Mouse (Mus musculus) C2C12 (cell line): Measurements from ENCODE around the gene Stip1. TPM values are rescaled to one million over a fixed set of nuclear protein-coding genes. Genes with fewer than 3 reads are reported as not detected.

ENCODE experiments used
- H3K27me3 ChIP-seq: one replicate; pipeline ENCODE4 v1.6.1; 2011; ENCODE audit not compliant: control insufficient read depth, insufficient read depth, insufficient read length
- H3K36me3 ChIP-seq: one replicate; pipeline ENCODE4 v1.6.1; 2011; ENCODE audit not compliant: control insufficient read depth, insufficient read depth
- H3K4me3 ChIP-seq: one replicate; pipeline ENCODE4 v1.5.1; 2011; ENCODE audit warnings: mild to moderate bottlenecking, control low read depth; ENCODE audit not compliant: poor library complexity, insufficient read depth, severe bottlenecking
- H3K79me2 ChIP-seq: one replicate; pipeline ENCODE4 v1.6.1; 2011; ENCODE audit not compliant: control insufficient read depth, insufficient read depth
- H3K79me3 ChIP-seq: one replicate; pipeline ENCODE4 v1.6.1; 2011; ENCODE audit warnings: low read depth, control low read depth
- H3ac ChIP-seq: one replicate; pipeline ENCODE3; 2011; ENCODE audit warnings: low read depth; ENCODE audit not compliant: control insufficient read depth, insufficient read length
- CEBPB ChIP-seq: IDR thresholded peaks from one replicate; pipeline ENCODE4 v1.6.1; 2011; ENCODE audit warnings: low read depth, mild to moderate bottlenecking, control low read depth, moderate library complexity
- CTCF ChIP-seq: IDR thresholded peaks from one replicate; pipeline ENCODE4 v1.5.1; 2011; ENCODE audit not compliant: control insufficient read depth, insufficient read depth, insufficient read length
- FOSL1 ChIP-seq: IDR thresholded peaks from one replicate; pipeline ENCODE4 v1.8.0; 2011; ENCODE audit warnings: mild to moderate bottlenecking, low read length; ENCODE audit not compliant: poor library complexity, insufficient read depth, severe bottlenecking
- MYOG ChIP-seq: IDR thresholded peaks from one replicate; pipeline ENCODE4 v1.6.1; 2011; ENCODE audit not compliant: control insufficient read depth, insufficient read length; ENCODE audit errors: extremely low read depth
- USF1 ChIP-seq: IDR thresholded peaks from one replicate; pipeline ENCODE4 v1.6.1; 2011; ENCODE audit warnings: low read depth, mild to moderate bottlenecking, control low read depth, moderate library complexity
- polyA plus RNA-seq: library from polyadenylated mRNA; unstranded; fragments of >200 nt; fragmentation: generic; extraction: Trizol; gene quantifications from one replicate; pipeline ENCODE4 v1.2.1, GENCODE M21; 2012; ENCODE audit warnings: missing spikeins

The Stip1 gene
- polyA plus RNA-seq, 1 experiment, result 309 TPM

DNA sequence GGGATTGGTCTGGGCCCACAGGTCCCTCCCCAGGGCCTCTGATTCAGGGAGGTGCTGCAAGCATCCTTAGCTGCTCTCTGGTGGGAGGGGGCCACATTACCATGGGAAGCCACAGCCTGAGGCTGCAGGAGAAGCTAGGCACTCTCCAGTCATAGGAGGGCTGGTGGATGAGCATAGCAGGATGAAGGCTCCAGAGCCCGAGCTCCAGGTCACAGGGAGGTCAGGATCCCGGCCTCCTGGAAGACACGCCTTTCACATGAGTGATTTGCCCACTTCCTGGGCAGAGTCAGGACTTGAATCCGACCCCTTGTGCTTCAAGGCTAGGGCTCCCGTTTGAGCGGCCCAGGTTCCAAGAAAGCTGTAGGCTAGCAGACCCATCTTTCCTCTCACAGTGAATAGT, 68.1 kb downstream of the Stip1 start:
- TF ChIP-seq USF1, result no peak
- TF ChIP-seq CTCF, result no peak
- TF ChIP-seq FOSL1, result no peak
- no peak for TF ChIP-seq CEBPB
- no peak for TF ChIP-seq MYOG
- Histone ChIP-seq H3K27me3 (no peaks in the 10 kb centered on the region), H3K79me2 (peaks cover 51% of the 10 kb centered on the region), H3K36me3 (peaks cover 4% of the 10 kb centered on the region), H3K79me3 (peaks cover 27% of the 10 kb centered on the region), H3K4me3 (no peak overlapping the region), H3ac (peak overlapping the region; percentile 36)

Other genes with a start within 250 kb of the Stip1 start
- 103 TPM for gene Rps6ka4, start 199.3 kb downstream of the Stip1 start, polyA plus RNA-seq
- gene Ccdc88b, start 181.8 kb downstream of the Stip1 start, polyA plus RNA-seq, result 0.27 TPM
- gene Trmt112, start 130.3 kb downstream of the Stip1 start, polyA plus RNA-seq, result 264 TPM
- gene Prdx5, start 129.9 kb downstream of the Stip1 start, polyA plus RNA-seq, result 270 TPM
- 43.2 TPM for gene Esrra, start 118.2 kb downstream of the Stip1 start, polyA plus RNA-seq
- 0.16 TPM for gene Catsperz, start 114.6 kb downstream of the Stip1 start, polyA plus RNA-seq
- 0.26 TPM for gene Kcnk4, start 105.5 kb downstream of the Stip1 start, polyA plus RNA-seq
- gene Bad, start 98.1 kb downstream of the Stip1 start, polyA plus RNA-seq, result 84.0 TPM
- 31.2 TPM for gene Gpr137, start 97.5 kb downstream of the Stip1 start, polyA plus RNA-seq
- gene Ppp1r14b, start 65.0 kb downstream of the Stip1 start, polyA plus RNA-seq, result 1,811 TPM
- gene Plcb3, start 63.5 kb downstream of the Stip1 start, polyA plus RNA-seq, result 51.7 TPM
- gene Fkbp2, start 59.5 kb downstream of the Stip1 start, polyA plus RNA-seq, result 148 TPM
- 37.7 TPM for gene Vegfb, start 52.3 kb downstream of the Stip1 start, polyA plus RNA-seq
- 12.2 TPM for gene Dnajc4, start 47.4 kb downstream of the Stip1 start, polyA plus RNA-seq
- gene Nudt22, start 43.9 kb downstream of the Stip1 start, polyA plus RNA-seq, result 18.2 TPM
- gene Trpt1, start 43.8 kb downstream of the Stip1 start, polyA plus RNA-seq, result 4.7 TPM
- 0.37 TPM for gene Fermt3, start 20.5 kb downstream of the Stip1 start, polyA plus RNA-seq
- 8.3 TPM for gene Macrod1, start 16.8 kb upstream of the Stip1 start, polyA plus RNA-seq
- gene Flrt1, start 65.8 kb upstream of the Stip1 start, polyA plus RNA-seq, result 0.08 TPM
- 121 TPM for gene Otub1, start 166.3 kb upstream of the Stip1 start, polyA plus RNA-seq
- gene Cox8a, start 177.6 kb upstream of the Stip1 start, polyA plus RNA-seq, result 960 TPM
- gene Naa40, start 201.2 kb upstream of the Stip1 start, polyA plus RNA-seq, result 16.8 TPM
- gene Rcor2, start 227.4 kb upstream of the Stip1 start, polyA plus RNA-seq, result 21.0 TPM